Mouse (Mus musculus): ENCODE measurements around the gene Abhd8.
"Not testable (repeated sequence)": the region's sequence is repeated elsewhere in the genome, so short reads cannot be mapped to it uniquely, and the experiment has no call there.

- TF ChIP-seq USF1 (IDR thresholded peaks at IDR 0.05; ENCODE audit: low read depth, low read length); CTCF (conservative IDR thresholded peaks at IDR 0.05 in 1 of 2, IDR thresholded peaks at IDR 0.05 in 1 of 2; ENCODE audit: low read depth in 2 of 2, low read length in 2 of 2); ZMIZ1 (IDR thresholded peaks at IDR 0.05; ENCODE audit: low read depth, low read length); NRF1 (IDR thresholded peaks at IDR 0.05; ENCODE audit: low read depth, low read length); POLR2A (IDR thresholded peaks at IDR 0.05; ENCODE audit: low read depth, low read length); MAFK (IDR thresholded peaks at IDR 0.05; ENCODE audit: insufficient replicate concordance, low read length); CHD1 (IDR thresholded peaks at IDR 0.05; ENCODE audit: low read depth, low read length); EP300 (IDR thresholded peaks at IDR 0.05; ENCODE audit: low read length); IRF4 (IDR thresholded peaks at IDR 0.05; ENCODE audit: low read depth, low read length); UBTF (IDR thresholded peaks at IDR 0.05; ENCODE audit: low read depth, low read length); JUND (conservative IDR thresholded peaks at IDR 0.05; ENCODE audit: low read depth, low read length); CHD2 (IDR thresholded peaks at IDR 0.05; ENCODE audit: low read length): not testable (repeated sequence)
Measured at GRCm38 (mm10) chr8:71432935-71433334, 30.5 kb downstream of the Abhd8 start.

Measured in CH12.LX (cell line).